Mouse (Mus musculus) retina, adult 2 months (tissue): ENCODE measurements at regions not wholly inside any gene's neighbourhood (a gene's known extent, or its start where the extent isn't known, plus 50 kb on each side); places are given as distances from the start of the nearest gene placed in this dataset.

Experiments used
- DNase-seq: peaks from one replicate; pipeline ENCODE4 v3.0.0-alpha.2; 2012; ENCODE audit warnings: low read depth, low spot score

- no peak for DNase-seq
These were observed 203.6 kb downstream of the Rpap3 start for GRCm38 (mm10) chr15:97502056-97502455.

- no peak for DNase-seq
These were observed 204.2 kb downstream of the Rpap3 start for GRCm38 (mm10) chr15:97501420-97501819.

GRCm38 (mm10) chr15:97499821-97500385 lies 205.7 kb downstream of the Rpap3 start:
- no peak for DNase-seq

GRCm38 (mm10) chr15:97499240-97499639 lies 206.4 kb downstream of the Rpap3 start:
- no peak for DNase-seq

GRCm38 (mm10) chr15:97498375-97498774 lies 207.2 kb downstream of the Rpap3 start:
- no peak for DNase-seq

- DNase-seq = no peak
These were observed 209.6 kb downstream of the Rpap3 start for GRCm38 (mm10) chr15:97496026-97496425.

GRCm38 (mm10) chr15:97493340-97493739 lies 212.3 kb downstream of the Rpap3 start:
- DNase-seq = no peak

GRCm38 (mm10) chr15:97491796-97492195 lies 213.8 kb downstream of the Rpap3 start:
- DNase-seq = no peak

- no peak for DNase-seq
These were observed 218.2 kb downstream of the Rpap3 start for GRCm38 (mm10) chr15:97487425-97487824.

GRCm38 (mm10) chr15:97471986-97472779 lies 225.1 kb upstream of the Amigo2 start:
- no peak for DNase-seq

- DNase-seq = no peak
These were observed 224.4 kb upstream of the Amigo2 start for GRCm38 (mm10) chr15:97471476-97471875.

- DNase-seq = no peak
These were observed 222.7 kb upstream of the Amigo2 start for GRCm38 (mm10) chr15:97469684-97470344.

- DNase-seq = no peak
These were observed 221.9 kb upstream of the Amigo2 start for GRCm38 (mm10) chr15:97468732-97469683.

- no peak for DNase-seq
These were observed 220.8 kb upstream of the Amigo2 start for GRCm38 (mm10) chr15:97467781-97468485.

- DNase-seq = no peak
These were observed 219.9 kb upstream of the Amigo2 start for GRCm38 (mm10) chr15:97466906-97467465.

- DNase-seq = no peak
These were observed 219.0 kb upstream of the Amigo2 start for GRCm38 (mm10) chr15:97466110-97466509.

- no peak for DNase-seq
These were observed 218.3 kb upstream of the Amigo2 start for GRCm38 (mm10) chr15:97465366-97465765.

GRCm38 (mm10) chr15:97464737-97465136 lies 217.7 kb upstream of the Amigo2 start:
- no peak for DNase-seq

GRCm38 (mm10) chr15:97462587-97462986 lies 215.5 kb upstream of the Amigo2 start:
- DNase-seq = no peak

GRCm38 (mm10) chr15:97462006-97462405 lies 214.9 kb upstream of the Amigo2 start:
- DNase-seq = no peak

- no peak for DNase-seq
These were observed 214.0 kb upstream of the Amigo2 start for GRCm38 (mm10) chr15:97461060-97461459.
